Mouse (Mus musculus) common myeloid progenitor, adult 5-6 weeks (primary cell): ENCODE results near the gene Rpusd3. TPM values are rescaled to one million over a fixed set of nuclear protein-coding genes. Genes with fewer than 3 reads are reported as not detected.

Source experiments
- ATAC-seq: replicated peaks from 2 replicates; pipeline ENCODE4 v1.8.0; 2016; ENCODE audit warnings: low read depth, mild to moderate bottlenecking, moderate TSS enrichment, inconsistent platforms; ENCODE audit not compliant: poor library complexity, severe bottlenecking
- total RNA-seq: library from RNA; stranded (forward); fragments of 200-1000, 187-1606 nt; gene quantifications from 2 replicates; pipeline ENCODE4 v1.2.3, GENCODE M21; 2017

The Rpusd3 gene
- total RNA-seq, 1 experiment from 2014 or later: 5.5 TPM

GRCm38 (mm10) chr6:113392015-113392386 lies 27.1 kb downstream of the Rpusd3 start:
- no peak; the same call in 1 of the 2 replicates for ATAC-seq

GRCm38 (mm10) chr6:113390715-113391114 lies 28.4 kb downstream of the Rpusd3 start:
- no peak for ATAC-seq

GRCm38 (mm10) chr6:113388960-113389359 lies 30.2 kb downstream of the Rpusd3 start, which contains the start of gene Ttll3:
TSS of gene Ttll3 (plus strand) at chr6:113389260.
- no peak for ATAC-seq

DNA sequence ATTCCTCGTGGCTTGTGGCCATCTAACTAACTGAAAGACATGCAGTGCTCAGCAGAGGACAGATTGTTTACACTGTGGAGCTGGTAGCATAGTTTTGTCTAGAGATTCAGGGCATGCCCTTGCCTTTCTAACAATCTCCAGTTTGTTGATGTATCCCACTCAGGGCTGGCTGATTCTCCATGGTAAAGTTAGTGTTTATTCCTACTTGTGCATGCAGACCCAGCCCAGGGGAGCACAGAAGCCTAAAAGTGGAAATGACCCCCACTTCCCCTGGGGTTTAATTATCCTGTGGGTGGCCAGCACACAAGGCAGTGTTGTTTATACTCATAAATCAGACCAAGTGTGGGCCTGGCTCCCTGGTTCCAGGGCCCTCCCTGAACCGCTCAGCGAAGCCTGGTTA lies 33.1 kb downstream of the Rpusd3 start:
- ATAC-seq: no peak

- ATAC-seq: no peak
Observed at GRCm38 (mm10) chr6:113385160-113385714, 33.9 kb downstream of the Rpusd3 start.

GRCm38 (mm10) chr6:113384351-113384927 lies 34.7 kb downstream of the Rpusd3 start:
- ATAC-seq: no peak

GRCm38 (mm10) chr6:113380480-113380879 lies 38.7 kb downstream of the Rpusd3 start:
- no peak for ATAC-seq

DNA sequence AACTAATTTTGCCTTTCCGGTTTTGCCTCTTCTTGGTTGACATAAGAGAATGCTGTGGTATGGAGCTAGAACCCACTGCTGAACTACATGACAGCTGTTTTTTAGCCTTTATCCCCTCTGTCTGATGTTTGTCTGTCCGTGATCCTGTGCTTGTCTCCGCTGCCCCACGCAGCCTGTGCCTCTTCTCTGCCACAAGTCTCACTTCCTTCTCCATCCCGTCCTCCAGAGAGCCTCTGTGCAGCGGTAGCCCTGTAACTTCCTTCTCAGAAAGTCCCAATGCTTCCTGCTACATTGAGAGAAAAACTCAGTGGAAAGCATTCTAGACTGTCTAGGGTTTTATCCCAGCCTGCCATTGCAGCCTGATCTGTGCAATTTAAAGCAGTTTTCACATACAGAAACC lies 39.9 kb downstream of the Rpusd3 start:
- peak; percentile 34 for ATAC-seq

DNA sequence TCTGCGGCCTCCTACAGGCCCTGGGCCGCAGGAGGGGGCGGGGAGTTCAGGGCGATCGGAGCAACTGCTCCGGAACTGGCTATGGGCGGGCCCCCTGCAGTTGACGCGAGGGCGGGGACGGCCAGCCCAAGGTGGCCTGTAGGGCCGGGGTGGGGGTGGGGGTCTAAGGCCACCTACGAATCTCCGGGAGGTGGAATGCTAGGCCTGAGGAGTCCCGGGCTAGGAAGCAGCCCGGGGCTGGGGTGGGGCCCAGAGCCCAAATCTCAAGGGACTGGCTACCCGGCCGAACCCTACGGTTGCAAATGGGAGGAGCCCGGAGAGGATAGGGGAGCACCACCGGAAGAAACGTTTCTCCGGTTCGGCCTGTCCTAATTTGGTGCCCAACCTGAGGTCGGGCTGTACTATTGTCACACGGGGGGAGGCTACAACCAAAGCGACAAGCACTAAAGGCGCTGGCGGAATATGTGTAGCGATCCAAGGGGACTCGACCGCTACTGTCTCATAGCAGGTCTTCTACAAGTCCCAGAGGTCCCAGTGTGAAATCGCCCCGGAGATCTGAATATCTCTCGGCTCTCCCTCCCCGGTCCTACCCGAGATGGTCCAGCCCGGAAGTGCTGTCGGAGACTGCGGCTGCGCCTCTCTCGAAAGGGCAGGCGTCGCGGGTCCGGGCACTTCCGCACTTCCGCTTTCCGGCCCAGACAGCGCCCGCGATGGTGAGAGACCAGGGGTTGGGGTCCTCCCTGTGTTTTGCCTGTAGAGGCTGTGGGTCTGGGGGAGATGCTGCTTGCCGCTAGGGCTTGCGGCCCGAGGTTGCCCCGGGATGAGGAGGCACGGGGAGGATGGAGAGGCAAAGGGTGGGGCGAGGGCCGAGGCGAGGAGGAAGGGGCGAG lies 41.4 kb downstream of the Rpusd3 start, which contains the start of the genes Tada3 and Arpc4:
Gene Tada3, minus strand, starts transcription at position 388 of the 890 bp plus-strand sequence.
Gene Arpc4, plus strand, starts transcription at position 620 of the 890 bp plus-strand sequence.
- ATAC-seq: peak; percentile 75

GRCm38 (mm10) chr6:113377172-113377495 lies 42.0 kb downstream of the Rpusd3 start:
- ATAC-seq: no peak

DNA sequence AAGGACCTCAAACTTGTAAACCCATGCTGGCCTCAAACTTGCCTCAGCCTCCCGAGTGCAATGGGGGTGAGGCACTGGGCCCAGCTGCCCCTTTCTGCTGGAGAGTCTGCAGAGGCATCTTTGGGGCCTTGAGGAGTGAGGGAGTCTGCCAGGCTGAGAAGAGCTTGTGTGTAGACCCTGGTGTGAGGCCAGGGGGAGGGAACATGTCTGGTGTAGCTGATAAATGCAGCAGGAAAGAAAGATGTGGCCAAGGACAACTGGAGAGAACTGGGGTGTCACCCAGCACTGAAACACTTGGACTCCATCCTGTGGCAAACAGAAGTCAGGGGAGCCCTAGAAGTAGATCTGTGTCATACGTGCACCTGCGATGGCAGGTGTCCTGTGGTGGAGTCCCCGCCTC lies 45.6 kb downstream of the Rpusd3 start:
- no peak for ATAC-seq

DNA sequence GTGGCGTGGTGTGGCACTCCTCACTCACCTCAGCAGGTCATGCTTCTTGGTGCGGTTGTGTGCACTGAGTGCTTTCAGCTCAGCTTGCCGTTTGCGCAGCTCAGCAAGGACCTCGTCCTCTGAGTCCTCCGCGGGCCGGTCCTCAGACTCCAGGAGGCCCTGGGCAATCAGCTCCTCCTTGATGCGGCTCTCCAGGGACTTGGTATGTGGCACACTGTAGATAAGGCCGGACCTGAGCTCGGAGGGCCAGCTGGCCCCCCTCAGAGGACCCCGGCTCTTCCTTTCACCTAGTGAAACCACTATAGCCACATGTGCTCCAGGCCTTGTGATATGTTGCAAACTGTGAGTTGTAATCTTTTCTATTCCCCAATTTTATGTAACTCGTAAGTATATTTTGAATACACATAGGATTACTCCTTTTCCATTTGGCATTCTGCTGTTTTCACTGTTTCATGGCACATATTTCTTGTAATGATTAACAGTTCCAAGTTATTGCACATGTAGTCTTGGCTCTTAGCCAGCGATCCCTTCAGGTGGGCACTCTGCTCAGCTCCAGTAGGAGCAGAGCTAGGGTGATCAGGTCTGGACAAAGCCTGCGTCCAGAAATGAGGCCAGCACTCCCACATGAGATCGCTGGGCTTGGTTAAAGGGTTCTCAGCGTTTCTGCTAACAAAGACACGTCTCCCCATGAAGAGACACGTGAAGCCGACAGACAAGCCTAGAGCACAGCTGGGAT lies 48.8 kb downstream of the Rpusd3 start:
- ATAC-seq: no peak

GRCm38 (mm10) chr6:113368577-113368976 lies 50.6 kb downstream of the Rpusd3 start:
- ATAC-seq: no peak

GRCm38 (mm10) chr6:113368124-113368523 lies 51.0 kb downstream of the Rpusd3 start:
- ATAC-seq: no peak

- no peak for ATAC-seq
Observed at GRCm38 (mm10) chr6:113367574-113367973, 51.6 kb downstream of the Rpusd3 start.

DNA sequence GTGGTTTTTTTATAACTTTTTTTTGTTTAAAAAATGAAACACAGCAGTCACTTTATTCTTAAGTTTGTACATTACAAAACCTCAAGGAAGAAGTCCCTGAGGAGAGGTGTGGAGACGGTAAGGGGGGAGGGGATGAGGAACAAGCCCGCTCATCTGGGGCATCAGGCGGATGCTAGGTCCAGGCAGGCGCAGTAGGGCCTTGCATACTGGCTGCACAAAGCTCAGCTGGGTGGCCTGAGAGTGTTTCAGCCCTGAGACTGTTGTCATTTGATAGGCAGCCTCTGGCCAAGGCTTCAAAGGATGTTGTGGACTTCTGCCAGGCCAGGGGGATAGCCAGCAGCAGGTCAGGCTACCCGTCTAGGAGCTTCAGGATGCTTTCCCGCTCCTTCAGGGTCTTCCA lies 52.5 kb downstream of the Rpusd3 start:
- no peak for ATAC-seq

Other genes starting within 250 kb of the Rpusd3 start
- gene Lhfpl4, start 224.0 kb downstream of the Rpusd3 start, total RNA-seq: not detected in 2 replicates
- 20.5 and 35.4 TPM in 2 replicates for gene Mtmr14, start 181.5 kb downstream of the Rpusd3 start, total RNA-seq
- gene Cpne9, start 137.0 kb downstream of the Rpusd3 start, total RNA-seq: 0.05 TPM in 1 of 2 replicates, not detected in the other
- 27.5 and 35.7 TPM in 2 replicates for gene Brpf1, start 112.2 kb downstream of the Rpusd3 start, total RNA-seq
- gene Ogg1, start 92.4 kb downstream of the Rpusd3 start, total RNA-seq: 10.2 and 11.7 TPM in 2 replicates
- 29.9 and 41.3 TPM in 2 replicates for gene Camk1, start 75.4 kb downstream of the Rpusd3 start, total RNA-seq
- gene Tada3, start 41.5 kb downstream of the Rpusd3 start, total RNA-seq: 20.7 and 33.1 TPM in 2 replicates
- 175 and 193 TPM in 2 replicates for gene Arpc4, start 41.2 kb downstream of the Rpusd3 start, total RNA-seq
- gene Ttll3, start 30.1 kb downstream of the Rpusd3 start, total RNA-seq: 0.78 and 1.4 TPM in 2 replicates
- not detected in 2 replicates for gene Cidec, start 16.4 kb upstream of the Rpusd3 start, total RNA-seq
- gene Jagn1, start 23.2 kb upstream of the Rpusd3 start, total RNA-seq: 28.6 and 32.7 TPM in 2 replicates
- gene Il17re, start 39.1 kb upstream of the Rpusd3 start, total RNA-seq: 1.6 and 2.6 TPM in 2 replicates
- gene Il17rc, start 52.1 kb upstream of the Rpusd3 start, total RNA-seq: 0.09 and 0.44 TPM in 2 replicates
- 4.1 and 9.4 TPM in 2 replicates for gene Creld1, start 64.0 kb upstream of the Rpusd3 start, total RNA-seq
- not detected in 2 replicates for gene Prrt3, start 82.6 kb upstream of the Rpusd3 start, total RNA-seq
- 31.3 and 40.9 TPM in 2 replicates for gene Emc3, start 112.3 kb upstream of the Rpusd3 start, total RNA-seq
- 21.1 and 31.8 TPM in 2 replicates for gene Fancd2, start 112.3 kb upstream of the Rpusd3 start, total RNA-seq
- 1.7 TPM in 1 of 2 replicates, not detected in the other for gene Fancd2os, start 181.4 kb upstream of the Rpusd3 start, total RNA-seq
- 115 and 131 TPM in 2 replicates for gene Brk1, start 185.4 kb upstream of the Rpusd3 start, total RNA-seq
- 10.6 and 15.9 TPM in 2 replicates for gene Vhl, start 204.6 kb upstream of the Rpusd3 start, total RNA-seq
- 10.8 and 21.1 TPM in 2 replicates for gene Irak2, start 219.1 kb upstream of the Rpusd3 start, total RNA-seq